Mouse (Mus musculus) gastrocnemius, adult 2 months (tissue): Measurements from ENCODE around the gene Emid1. TPM values are rescaled to one million over a fixed set of nuclear protein-coding genes. Genes with fewer than 3 reads are reported as not detected.
"Not testable (repeated sequence)": the region's sequence is repeated elsewhere in the genome, so short reads cannot be mapped to it uniquely, and the experiment has no call there.

Experiments used
- DNase-seq: peaks from one replicate; pipeline ENCODE4 v3.0.0; 2022
- H3K27ac ChIP-seq: fragments of 200-600 bp; 2 replicates; pipeline ENCODE4 v1.8.1; 2022; ENCODE audit warnings: mild to moderate bottlenecking
- H3K4me3 ChIP-seq: fragments of 200-600 bp; 2 replicates; pipeline ENCODE4 v1.8.1; 2022; ENCODE audit warnings: mild to moderate bottlenecking, moderate library complexity
- CTCF ChIP-seq: fragments of 200-600 bp; IDR thresholded peaks from 2 replicates; pipeline ENCODE4 v1.8.1; 2022; ENCODE audit warnings: antibody characterized with exemption, mild to moderate bottlenecking, moderate library complexity
- intact Hi-C: fragments of 180-260 bp; cut with DNase I; formaldehyde crosslinking; loops from one replicate; pipeline ENCODE4 v1.15.1; 2025
- total RNA-seq, 2 experiments: library from RNA; stranded (reverse); gene quantifications; 2 replicates each; pipeline ENCODE4 v1.2.3; 2021

Gene Emid1
- total RNA-seq, 2 experiments from 2014 or later: 5.4 to 10.9 TPM

GRCm38 (mm10) chr11:5098736-5099542, 53.1 kb downstream of the Emid1 start, which contains the start of the genes Rhbdd3 and Ewsr1:
Gene Rhbdd3, plus strand, starts transcription at chr11:5098926.
Gene Ewsr1, minus strand, starts transcription at chr11:5099266.
- H3K27ac ChIP-seq: peak within 1 kb of the TSS; percentile 99
- TF ChIP-seq CTCF: no peak
- H3K4me3 ChIP-seq: peak within 1 kb of the TSS; percentile 100
- intact Hi-C loops: no loop called here
- DNase-seq: peak; percentile 98

GRCm38 (mm10) chr11:5098035-5098735, 53.9 kb downstream of the Emid1 start:
- intact Hi-C loops: no loop called here
- peak overlapping the region; percentile 99 for H3K27ac ChIP-seq
- no peak for TF ChIP-seq CTCF
- H3K4me3 ChIP-seq: peak overlapping the region; percentile 100
- DNase-seq: peak; percentile 61

DNA sequence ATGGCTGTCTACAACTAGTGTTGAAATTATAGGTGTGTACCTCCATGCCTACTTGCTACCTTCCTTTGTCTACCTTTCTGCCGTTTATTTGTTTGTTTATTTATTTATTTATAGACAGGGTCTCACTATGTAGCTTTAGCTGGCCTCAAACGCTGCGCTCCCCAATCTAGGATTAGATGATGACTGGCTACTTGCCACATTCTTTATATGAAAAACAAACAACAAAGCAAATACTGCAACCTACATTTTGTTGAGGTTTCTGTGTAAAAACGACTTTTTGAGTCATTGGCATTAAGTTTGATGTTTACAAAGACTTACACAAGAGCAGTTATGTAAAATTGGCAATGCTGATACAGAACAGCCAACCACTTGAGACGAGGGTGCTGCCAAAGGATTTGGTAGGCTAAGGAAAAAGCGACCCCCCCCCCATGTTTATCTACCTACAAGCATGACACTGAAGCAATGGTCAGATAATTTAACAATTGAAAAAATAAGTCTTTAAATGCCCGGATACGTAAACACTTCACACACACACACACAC, 55.5 kb downstream of the Emid1 start:
- no peak for TF ChIP-seq CTCF
- intact Hi-C loops: no loop called here
- no peak for DNase-seq

GRCm38 (mm10) chr11:5095877-5096276, 56.2 kb downstream of the Emid1 start:
- Histone ChIP-seq H3K27ac (no peak overlapping the region), H3K4me3 (peak overlapping the region; percentile 100)
- intact Hi-C loops: no loop called here
- DNase-seq: no peak
- no peak for TF ChIP-seq CTCF

More for the DNA sequence above, 55.5 kb downstream of the Emid1 start:
- no peak overlapping the region for H3K27ac ChIP-seq
- peak overlapping the region; percentile 100 for H3K4me3 ChIP-seq

GRCm38 (mm10) chr11:5091706-5092105, 60.4 kb downstream of the Emid1 start:
- H3K4me3 ChIP-seq: no peak overlapping the region
- no peak overlapping the region for H3K27ac ChIP-seq
- intact Hi-C loops: no loop called here
- no peak for DNase-seq
- peak; percentile 31; the same call in 1 of the 2 replicates for TF ChIP-seq CTCF

DNA sequence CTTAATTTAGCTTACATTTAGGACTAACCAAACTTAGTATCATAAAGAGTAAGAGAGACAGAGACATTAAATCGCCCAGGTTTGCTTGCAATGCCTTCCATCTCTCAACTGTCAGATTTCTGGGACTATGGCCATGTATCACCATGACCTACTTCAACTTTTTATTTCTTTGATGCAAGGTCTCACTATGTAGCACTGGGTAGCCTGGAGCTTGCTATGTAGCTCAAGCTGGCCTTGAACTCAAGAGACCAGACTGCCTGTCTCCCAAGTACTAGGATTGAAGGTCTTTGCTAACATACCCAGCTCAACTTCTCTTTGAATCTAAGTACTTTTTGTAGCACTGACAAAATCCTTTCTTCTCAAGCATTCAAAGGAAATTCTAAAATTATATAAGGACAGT, 62.9 kb downstream of the Emid1 start:
- DNase-seq: no peak
- intact Hi-C loops: no loop called here
- TF ChIP-seq CTCF: no peak
- H3K4me3 ChIP-seq: no peak overlapping the region
- no peak overlapping the region for H3K27ac ChIP-seq

- H3K4me3 ChIP-seq, DNase-seq, intact Hi-C loops: not testable (repeated sequence)
- H3K27ac ChIP-seq: peak overlapping the region; percentile 78
Measured at GRCm38 (mm10) chr11:5076843-5077242, 75.2 kb downstream of the Emid1 start.

DNA sequence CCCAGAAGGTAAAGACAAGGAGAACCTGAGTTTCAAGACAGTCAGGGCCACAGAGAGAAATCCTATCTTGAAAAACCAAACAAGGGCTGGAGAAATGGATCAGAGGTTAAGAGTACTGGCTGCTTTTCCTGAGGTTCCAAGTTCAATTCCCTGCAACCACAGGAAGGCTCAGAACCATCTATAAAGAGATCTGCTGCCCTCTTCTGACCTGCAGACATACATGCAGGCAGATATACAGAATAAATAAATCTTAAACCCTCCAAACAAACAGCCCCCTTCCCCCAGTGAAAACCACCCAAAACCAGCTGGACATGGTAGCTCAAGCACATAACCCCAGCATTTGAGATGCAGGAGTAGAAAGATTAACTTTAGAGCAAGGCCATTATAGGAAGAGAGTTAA, 76.3 kb downstream of the Emid1 start:
- intact Hi-C loops: no loop called here
- peak; percentile 38; the same call in 1 of the 2 replicates for TF ChIP-seq CTCF
- Histone ChIP-seq H3K4me3 (no peak overlapping the region), H3K27ac (peak overlapping the region; percentile 78)
- no peak for DNase-seq

GRCm38 (mm10) chr11:5074882-5075281, 77.2 kb downstream of the Emid1 start:
- H3K27ac ChIP-seq: no peak overlapping the region
- DNase-seq: no peak
- no peak overlapping the region for H3K4me3 ChIP-seq
- TF ChIP-seq CTCF: peak; percentile 64
- intact Hi-C loops: no loop called here

DNA sequence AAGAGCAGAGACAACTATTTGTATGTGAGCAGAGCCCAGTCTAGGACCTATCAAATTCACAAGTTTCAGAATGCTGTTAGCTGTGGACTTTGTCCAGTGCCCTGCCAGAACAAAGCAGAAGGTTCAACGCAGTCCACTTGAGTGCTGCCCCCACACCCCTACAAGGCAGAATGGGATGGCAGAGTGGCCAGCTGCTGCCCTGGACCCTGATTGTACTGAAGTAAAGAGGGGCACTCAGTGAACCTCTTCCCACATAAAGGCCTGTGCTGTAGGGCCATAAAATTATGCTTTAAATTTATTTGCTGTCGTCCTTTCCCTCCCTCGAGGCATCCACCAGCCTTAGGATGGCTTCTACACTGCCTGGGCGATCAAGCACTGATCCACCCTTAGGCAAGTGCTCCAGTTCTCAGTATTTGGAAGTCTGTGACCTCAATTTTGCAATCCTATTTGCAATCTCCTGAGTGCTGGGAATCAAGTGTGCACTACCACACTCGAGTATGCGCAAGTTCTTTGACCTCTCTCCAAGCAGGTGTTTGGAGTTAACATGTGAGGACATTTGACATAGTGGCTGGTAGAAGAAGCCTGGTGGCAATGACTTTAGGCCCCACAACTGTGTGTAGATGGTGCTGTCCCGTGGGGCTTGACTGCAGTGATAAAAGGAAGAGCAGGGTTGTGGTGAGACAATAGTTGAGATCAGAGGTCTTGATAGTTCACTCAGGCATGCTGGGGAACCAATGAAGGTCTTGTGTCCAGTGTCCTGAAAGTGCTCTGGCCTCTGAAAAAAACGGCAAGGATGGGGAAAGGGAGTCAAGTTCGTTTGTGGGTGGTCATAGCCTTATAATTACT, 83.7 kb downstream of the Emid1 start:
- Histone ChIP-seq H3K4me3 (no peak overlapping the region), H3K27ac (no peak overlapping the region)
- DNase-seq: no peak
- no peak for TF ChIP-seq CTCF
- intact Hi-C loops: no loop called here

GRCm38 (mm10) chr11:5067063-5067462, 85.0 kb downstream of the Emid1 start:
- H3K27ac ChIP-seq: no peak overlapping the region
- intact Hi-C loops: no loop called here

More at GRCm38 (mm10) chr11:5067063-5067462, 85.0 kb downstream of the Emid1 start:
- no peak for TF ChIP-seq CTCF
- H3K4me3 ChIP-seq: no peak overlapping the region
- no peak for DNase-seq
